Mouse (Mus musculus): ENCODE results near the gene Hephl1.

GRCm38 (mm10) chr9:15036807-15037206, 75.1 kb downstream of the Hephl1 start:
- TF ChIP-seq GATA1 (IDR thresholded peaks at IDR 0.05; ENCODE audit: borderline replicate concordance, low read length) (no peak), FLI1 (IDR thresholded peaks at IDR 0.05; ENCODE audit: low read length) (no peak)
